ENCODE assay signal across 10 mouse cellular contexts in the genomic region with DNA sequence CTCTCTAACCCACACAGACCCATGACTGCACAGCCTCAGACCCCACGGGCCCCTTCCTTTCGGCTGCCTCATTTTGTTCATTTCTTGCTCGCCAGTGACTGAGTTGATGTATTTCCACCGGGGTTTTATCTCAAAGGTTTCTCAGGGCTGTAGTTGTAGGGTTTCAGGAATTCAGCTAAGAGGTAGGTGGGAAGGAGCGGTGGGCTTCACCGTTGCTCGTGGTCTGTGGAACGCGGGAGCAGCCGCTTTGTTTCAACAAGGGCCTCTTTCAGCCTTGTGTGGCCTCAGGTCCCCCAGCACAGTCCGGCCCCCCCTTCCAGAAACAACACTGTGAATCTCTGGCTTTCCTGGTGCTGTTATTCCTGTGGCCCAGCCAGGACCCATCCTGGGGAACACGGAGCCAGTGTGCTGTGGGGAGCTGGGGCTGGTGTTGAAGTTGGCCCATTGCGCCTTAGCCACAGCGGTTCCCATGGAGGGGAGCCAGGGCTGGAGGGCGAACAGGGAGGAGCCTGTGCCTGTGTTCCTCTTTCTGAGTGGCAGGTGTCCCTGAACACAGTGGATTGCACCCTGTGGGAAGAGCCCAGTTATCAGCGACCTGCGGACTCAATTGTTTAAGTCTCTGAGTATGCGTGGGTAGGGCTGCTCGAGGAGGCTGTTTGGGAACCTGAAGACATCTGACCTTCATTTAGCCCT.
DNase-seq lines count a peak whose midpoint lies in the region; ATAC-seq lines count a peak whose summit lies in the region.
"Had no signal": no experiment of that assay in that cellular context is flagged by ENCODE, and none has a peak within 500 bp of the region (broad histone marks: within the 10 kb centered on the region; RNA-seq: fewer than 3 reads in every experiment).

No protein-coding gene starts in this region.

- no peak overlapping the region for H3K9ac ChIP-seq in liver, embryonic 11.5 days (ENCODE audit: low read depth, low read length)
- H3K9ac ChIP-seq in heart, embryonic 13.5 days: peak overlapping the region; percentile 54
- H3K9ac ChIP-seq: forebrain, embryonic 12.5 days; neural tube, embryonic 12.5 days had no signal

- WGBS in liver, embryonic 11.5 days: 77% methylated on average over 19 of the region's 19 CpGs
- WGBS in heart, embryonic 13.5 days: 66% methylated on average over 19 of the region's 19 CpGs

- no peak overlapping the region for H3K27ac ChIP-seq in liver, embryonic 11.5 days (ENCODE audit: low read depth, low read length)
- peak overlapping the region; percentile 15 for H3K27ac ChIP-seq in heart, embryonic 13.5 days (replicated peaks)
- H3K27ac ChIP-seq: forebrain, embryonic 12.5 days; neural tube, embryonic 12.5 days had no signal

- no peaks in the 10 kb centered on the region for H3K36me3 ChIP-seq in liver, embryonic 11.5 days (ENCODE audit: control insufficient read depth, insufficient read depth, low read length)
- no peaks in the 10 kb centered on the region for H3K36me3 ChIP-seq in heart, embryonic 13.5 days
- H3K36me3 ChIP-seq: forebrain, embryonic 12.5 days; neural tube, embryonic 12.5 days had no signal

- H3K4me2 ChIP-seq in liver, embryonic 11.5 days: no peak overlapping the region
- no peak overlapping the region for H3K4me2 ChIP-seq in heart, embryonic 13.5 days
- H3K4me2 ChIP-seq: forebrain, embryonic 12.5 days; neural tube, embryonic 12.5 days had no signal

- no peaks in the 10 kb centered on the region for H3K9me3 ChIP-seq in liver, embryonic 11.5 days (ENCODE audit: control insufficient read depth, low read length)
- 0 out of 2 replicates have a peak, but pooled peaks cover 4% of the 10 kb centered on the region for H3K9me3 ChIP-seq in heart, embryonic 13.5 days
- H3K9me3 ChIP-seq: forebrain, embryonic 12.5 days; neural tube, embryonic 12.5 days had no signal

- ATAC-seq in liver, embryonic 11.5 days (replicated peaks; ENCODE audit: low FRiP score): 0 out of 2 replicates have a peak, but pooled peaks have one; percentile 34
- no peak for ATAC-seq in heart, embryonic 13.5 days (ENCODE audit: extremely low read depth, insufficient number of reproducible peaks, low FRiP score, low TSS enrichment)
- ATAC-seq in megakaryocyte progenitor cell, adult 5-6 weeks (replicated peaks; ENCODE audit: poor library complexity): peak; percentile 96

- no peaks in the 10 kb centered on the region for H3K27me3 ChIP-seq in liver, embryonic 11.5 days (replicated peaks; ENCODE audit: control insufficient read depth, insufficient read depth, low read length)
- H3K27me3 ChIP-seq in heart, embryonic 13.5 days (replicated peaks): no peaks in the 10 kb centered on the region
- H3K27me3 ChIP-seq: forebrain, embryonic 12.5 days; neural tube, embryonic 12.5 days had no signal

- DNase-seq in liver, embryonic 11.5 days (ENCODE audit: low spot score): no peak
- DNase-seq in liver: no peak
- DNase-seq in adrenal gland, postnatal 25 days: peak; percentile 28
- no peak for DNase-seq in thymus, postnatal 4 days
- no peak for DNase-seq in spleen, adult 18-20 months
- no peak for DNase-seq in yolk sac, embryonic 10.5 days (ENCODE audit: low spot score)

- H3K4me1 ChIP-seq in liver, embryonic 11.5 days (replicated peaks; ENCODE audit: control insufficient read depth, insufficient read depth, low read length): peaks cover 7% of the 10 kb centered on the region
- peaks cover 40% of the 10 kb centered on the region for H3K4me1 ChIP-seq in heart, embryonic 13.5 days
- H3K4me1 ChIP-seq: neural tube, embryonic 12.5 days had no signal

- H3K4me3 ChIP-seq in liver, embryonic 11.5 days (ENCODE audit: low read depth, low read length): no peak overlapping the region
- no peak overlapping the region for H3K4me3 ChIP-seq in heart, embryonic 13.5 days
- H3K4me3 ChIP-seq: forebrain, embryonic 12.5 days; neural tube, embryonic 12.5 days had no signal
